Mouse (Mus musculus) E14TG2a.4 (cell line): Measurements from ENCODE around the gene Gm43738.

ENCODE experiments used
- CTCF ChIP-seq: conservative IDR thresholded peaks from 2 replicates; pipeline ENCODE4 v1.5.1; 2014; ENCODE audit warnings: low read length
- NANOG ChIP-seq: IDR thresholded peaks from 2 replicates; pipeline ENCODE4 v1.6.1; 2014; ENCODE audit warnings: borderline replicate concordance, low read length, mixed read lengths
- POU5F1 ChIP-seq: IDR thresholded peaks from 2 replicates; pipeline ENCODE4 v1.6.1; 2014; ENCODE audit warnings: low read length, borderline replicate concordance

DNA sequence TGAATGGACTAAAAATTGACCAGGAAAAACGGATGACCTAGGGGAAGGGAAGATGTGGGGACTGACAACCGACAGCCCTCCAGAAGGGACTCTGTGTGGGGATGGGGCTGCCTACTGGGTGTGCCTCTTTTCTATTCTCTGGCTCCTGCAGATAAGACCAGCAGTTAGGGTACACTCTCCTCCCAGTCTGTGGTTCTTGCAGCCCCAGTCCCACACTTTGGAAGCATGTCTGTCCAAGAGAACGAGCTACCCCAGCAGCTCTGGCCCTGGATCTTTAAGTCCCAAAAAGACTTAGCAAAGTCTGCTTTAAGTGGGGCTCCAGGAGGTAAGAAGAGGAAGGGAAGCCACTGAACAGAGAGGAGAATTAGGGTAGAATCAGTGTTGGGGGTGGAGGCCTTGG is 35.1 kb upstream of the Gm43738 start, which contains the start of gene Pklr:
- TF ChIP-seq NANOG (no peak), CTCF (no peak), POU5F1 (no peak)
